Mouse (Mus musculus): Measurements from ENCODE around the gene C1s1.
"Not testable (repeated sequence)": the region's sequence is repeated elsewhere in the genome, so short reads cannot be mapped to it uniquely, and the experiment has no call there.

Gene C1s1

GRCm38 (mm10) chr6:124511936-124512335 lies 30.2 kb downstream of the C1s1 start:
- DNase-seq = no peak

DNA sequence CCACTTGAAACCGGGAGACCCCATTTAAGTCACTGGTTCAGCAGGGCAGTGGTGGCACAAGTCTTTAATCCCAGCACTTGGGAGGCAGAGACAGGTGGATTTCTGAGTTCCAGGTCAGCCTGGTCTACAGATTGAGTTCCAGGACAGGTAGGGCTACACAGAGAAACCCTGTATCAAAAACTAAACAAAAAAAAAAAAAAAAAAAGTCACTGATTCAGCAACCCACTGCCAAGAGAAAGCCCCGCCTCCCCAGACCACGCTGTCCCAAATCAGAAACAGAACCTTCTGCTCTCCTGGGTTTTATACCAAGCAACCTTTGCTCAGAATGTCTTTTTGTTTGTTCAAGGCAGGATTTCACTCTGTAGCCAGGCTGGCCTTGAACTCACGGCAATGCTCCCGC lies 33.0 kb downstream of the C1s1 start:
- not testable (repeated sequence) for DNase-seq

GRCm38 (mm10) chr6:124508292-124508691 lies 33.9 kb downstream of the C1s1 start:
- no peak for DNase-seq

DNA sequence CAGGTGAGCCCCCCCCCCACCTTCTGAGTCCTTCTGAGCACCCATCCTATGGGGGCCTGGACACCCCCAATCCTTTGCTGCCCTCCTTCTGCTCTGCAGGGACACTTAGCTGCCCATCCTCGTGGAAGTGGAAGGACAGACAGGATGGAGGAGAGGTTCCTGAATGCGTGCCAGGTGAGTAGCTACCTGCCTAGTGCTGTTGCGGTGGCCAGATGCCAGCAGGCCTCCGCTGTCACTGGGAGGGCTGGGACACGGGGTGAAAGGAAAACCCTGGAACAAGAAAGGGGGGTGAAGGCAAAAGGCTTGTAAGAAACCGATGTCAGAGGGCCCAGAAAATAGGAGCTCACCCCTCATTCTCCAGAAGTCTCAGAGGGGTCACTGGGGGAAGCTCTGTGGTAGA lies 35.2 kb downstream of the C1s1 start:
- no peak for DNase-seq

DNA sequence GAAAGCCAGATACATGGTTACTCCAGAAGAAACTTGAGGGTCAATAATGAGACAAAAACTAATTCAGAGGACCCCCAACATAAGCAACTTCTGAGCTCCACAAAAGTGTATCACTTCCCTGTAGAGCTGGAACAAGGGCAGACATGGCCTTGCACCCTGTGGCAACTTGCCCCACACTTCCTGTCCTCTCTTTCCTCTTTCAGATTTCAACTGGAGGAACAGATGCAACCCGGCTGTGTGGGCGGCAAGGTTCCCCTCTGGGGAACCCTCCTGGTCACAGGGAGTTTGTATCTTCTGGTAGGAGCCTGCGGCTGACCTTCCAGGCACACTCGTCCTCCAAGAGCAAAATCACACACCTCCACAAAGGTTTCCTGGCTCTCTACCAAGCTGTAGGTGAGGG lies 37.1 kb downstream of the C1s1 start:
- no peak for DNase-seq

DNA sequence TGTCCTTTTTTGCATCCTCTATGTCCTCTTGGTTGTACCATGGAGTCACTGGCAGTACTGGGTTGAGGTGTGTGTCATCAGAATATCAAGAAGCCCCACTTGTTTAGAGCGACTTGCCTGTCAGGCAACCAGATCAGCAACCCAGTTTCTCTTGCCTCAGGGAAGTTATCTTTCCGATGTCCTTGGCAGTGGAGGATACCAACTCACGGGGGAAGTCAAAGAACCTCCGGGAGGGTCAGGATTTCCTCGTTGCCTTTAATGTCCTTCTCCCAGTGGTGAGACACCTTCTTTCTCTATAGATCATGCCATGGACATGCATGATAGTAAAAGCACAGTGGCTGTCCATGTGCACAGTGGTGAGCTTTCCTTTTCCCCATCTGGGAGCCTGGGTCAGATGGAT lies 40.1 kb downstream of the C1s1 start:
- no peak for DNase-seq

GRCm38 (mm10) chr6:124501473-124501872 lies 40.7 kb downstream of the C1s1 start:
- DNase-seq = no peak

GRCm38 (mm10) chr6:124499914-124500566 lies 42.1 kb downstream of the C1s1 start:
- no peak for DNase-seq

GRCm38 (mm10) chr6:124496054-124496453 lies 46.1 kb downstream of the C1s1 start:
- no peak for DNase-seq

DNA sequence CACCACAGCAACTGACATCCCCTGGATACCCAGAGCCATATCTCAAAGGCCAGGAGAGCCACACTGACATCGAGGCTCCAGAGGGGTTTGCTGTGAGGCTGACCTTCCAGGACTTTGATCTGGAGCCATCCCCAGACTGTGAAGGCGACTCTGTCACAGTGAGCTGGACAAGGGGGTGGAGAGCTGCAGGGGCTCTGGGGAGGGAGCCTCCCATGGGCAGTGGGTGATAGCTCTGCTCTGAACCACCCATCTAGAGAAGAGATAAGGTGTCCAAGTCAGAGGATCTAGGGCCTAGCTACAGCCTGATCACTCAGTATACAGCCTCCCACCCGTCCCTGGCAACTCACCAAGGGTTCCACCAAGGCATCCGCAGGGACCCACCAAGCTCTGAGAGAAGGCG lies 48.3 kb downstream of the C1s1 start:
- DNase-seq = no peak

- peak; percentile 61 for DNase-seq
Observed at GRCm38 (mm10) chr6:124492842-124493561, 49.2 kb downstream of the C1s1 start, which contains the start of gene C1rl. Gene C1rl, plus strand, starts transcription at chr6:124493113.

DNA sequence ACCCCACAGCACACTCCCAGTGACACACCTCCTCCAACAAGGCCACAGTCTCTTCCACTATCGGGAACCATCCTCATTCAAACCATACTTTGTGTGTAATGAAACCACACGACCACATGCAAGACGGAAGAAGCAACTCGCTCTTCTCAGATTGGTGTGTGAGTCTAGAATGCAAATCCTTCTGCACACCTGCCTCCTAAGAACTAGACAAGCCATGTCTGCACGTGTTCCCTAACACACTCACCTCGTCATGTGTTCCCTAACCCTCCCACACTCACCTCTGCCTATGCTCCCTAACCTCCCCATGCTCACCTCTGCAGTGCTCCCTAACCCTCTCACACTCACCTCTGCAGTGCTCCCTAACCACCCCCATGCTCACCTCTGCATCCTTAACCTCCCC lies 50.7 kb downstream of the C1s1 start:
- no peak for DNase-seq

DNA sequence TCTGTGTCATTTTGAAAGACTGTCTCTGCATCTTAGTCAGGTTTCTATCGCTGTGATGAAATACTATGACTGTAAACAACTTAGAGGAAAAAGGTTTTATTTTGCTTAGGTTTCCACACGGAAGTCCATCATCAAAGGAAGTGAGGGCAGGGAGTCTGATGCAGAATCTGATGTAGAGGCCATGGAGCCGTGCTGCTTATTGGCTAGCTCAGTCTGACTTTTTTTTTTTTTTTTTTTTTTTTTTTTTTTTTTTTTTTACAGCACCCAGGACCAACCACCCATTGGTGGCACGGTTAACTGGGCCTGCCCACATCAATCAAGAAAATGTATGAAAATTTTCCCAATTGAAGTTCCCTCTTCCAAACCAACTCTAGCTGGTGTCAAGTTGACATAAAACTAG lies 53.2 kb downstream of the C1s1 start:
- no peak for DNase-seq

- DNase-seq = no peak
Observed at GRCm38 (mm10) chr6:124487509-124487908, 54.6 kb downstream of the C1s1 start.

DNA sequence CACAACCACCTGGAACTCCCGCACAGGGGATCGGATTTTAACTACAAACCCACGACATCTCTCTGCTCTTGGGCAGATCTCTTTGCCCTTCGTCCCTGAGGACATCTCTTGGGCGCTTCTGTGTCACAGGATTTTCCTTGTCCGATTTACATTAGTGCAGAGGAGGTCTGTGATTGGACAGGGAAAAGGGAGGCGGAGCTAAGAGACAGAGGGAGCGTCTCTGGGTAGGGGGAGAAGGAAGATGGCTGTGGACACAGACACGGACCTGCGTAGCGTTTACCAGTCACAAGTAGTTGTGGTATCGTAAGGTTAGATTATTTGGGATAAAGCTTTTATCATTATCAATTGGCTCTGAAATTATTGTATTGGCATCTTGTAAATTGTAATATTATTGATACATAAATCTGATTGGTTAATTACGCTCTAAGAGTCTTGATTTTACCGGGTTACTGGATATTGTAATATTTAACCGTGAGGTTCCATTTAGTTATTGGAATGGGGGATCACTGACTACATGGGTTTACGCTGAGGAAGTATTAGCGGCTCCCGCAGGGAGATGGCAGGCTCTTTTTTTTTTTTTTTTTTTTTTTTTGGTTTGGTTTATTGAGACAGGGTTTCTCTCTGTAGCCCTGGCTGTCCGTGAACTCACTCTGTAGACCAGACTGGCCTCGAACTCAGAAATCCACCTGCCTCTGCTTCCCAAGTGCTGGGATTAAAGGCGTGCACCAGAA lies 56.6 kb downstream of the C1s1 start:
- no peak for DNase-seq

DNA sequence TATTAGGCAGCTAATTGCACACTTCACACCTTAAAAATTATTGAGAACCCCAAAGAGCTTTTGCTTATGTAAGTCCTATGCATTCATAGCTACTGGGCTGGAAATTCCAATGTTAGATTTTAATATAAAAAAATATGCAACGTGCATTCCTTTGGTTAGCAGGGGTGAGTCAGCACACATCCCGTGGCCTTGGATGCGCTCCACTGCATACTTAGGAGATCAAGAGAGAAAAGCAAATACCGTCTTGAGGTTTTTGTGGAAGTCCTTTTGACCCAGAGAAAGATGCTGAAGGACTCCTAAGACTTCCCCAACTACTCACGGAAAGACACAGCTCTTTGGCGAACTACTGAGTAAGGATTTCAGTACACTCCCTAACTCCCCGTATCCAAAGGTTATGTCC lies 57.3 kb downstream of the C1s1 start:
- DNase-seq = no peak

DNA sequence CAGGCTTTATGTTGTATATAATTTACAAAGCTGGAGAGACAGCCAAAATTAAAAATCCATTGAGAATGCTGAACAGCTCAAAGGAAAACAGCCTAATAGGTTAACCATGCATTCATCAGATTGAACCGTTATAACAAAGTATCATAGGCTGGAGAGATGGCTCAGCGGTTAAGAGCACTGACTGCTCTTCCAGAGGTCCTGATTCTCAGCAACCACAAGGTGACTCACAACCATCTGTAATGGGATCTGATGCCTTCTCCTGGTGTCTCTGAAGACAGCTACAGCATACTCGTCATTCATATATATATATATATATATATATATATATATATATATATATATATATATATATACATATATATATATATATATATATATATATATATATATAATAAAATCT lies 58.3 kb downstream of the C1s1 start:
- DNase-seq = not testable (repeated sequence)

DNA sequence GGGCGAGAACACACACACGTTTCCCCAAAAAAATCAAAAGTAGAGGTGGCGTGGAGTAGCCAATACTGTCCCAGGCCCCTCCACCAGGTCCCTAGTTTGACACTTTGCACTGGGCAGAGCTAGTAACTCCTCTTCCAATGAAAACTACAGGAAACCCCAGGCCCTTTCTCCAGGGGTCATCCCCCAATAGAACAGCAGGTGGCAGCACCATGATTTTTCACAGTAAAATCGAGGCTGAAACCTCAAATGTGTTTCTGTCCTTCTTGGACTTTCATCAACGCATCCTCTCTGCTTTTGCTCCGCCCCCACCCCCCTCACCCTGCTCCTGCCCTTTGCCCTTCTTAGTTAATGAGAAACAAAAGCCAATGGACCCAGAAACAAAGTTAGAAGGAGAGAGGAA lies 60.6 kb downstream of the C1s1 start:
- DNase-seq = peak; percentile 49
